Mouse (Mus musculus): ENCODE data around the gene Tmem204.

DNA sequence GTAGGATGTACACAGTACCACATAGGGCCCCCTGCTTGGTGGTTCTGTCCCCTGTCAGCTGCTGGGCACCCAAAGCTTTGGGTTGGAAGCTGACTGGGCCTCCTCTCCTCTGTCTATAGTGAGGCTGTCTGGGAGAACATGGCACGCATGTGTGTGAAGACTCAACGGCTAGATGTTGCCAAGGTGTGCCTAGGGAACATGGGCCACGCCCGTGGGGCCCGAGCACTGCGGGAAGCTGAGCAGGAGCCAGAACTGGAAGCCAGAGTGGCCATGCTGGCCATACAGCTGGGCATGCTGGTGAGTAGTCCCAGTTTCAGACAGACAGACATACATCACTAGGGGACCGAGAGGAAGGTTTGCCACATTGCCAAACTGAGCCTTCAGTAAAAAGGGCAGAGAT, 3.3 kb upstream of the Tmem204 start:
- TF ChIP-seq CTCF (IDR thresholded peaks at IDR 0.05; ENCODE audit: extremely low read depth, insufficient read length, insufficient replicate concordance, low read depth, low read length) (no peak), POLR2A (IDR thresholded peaks at IDR 0.05; ENCODE audit: low read depth, low read length) (no peak)

Data from small intestine, adult 2 months (tissue).